Mouse (Mus musculus): ENCODE results near the gene Xylt1. TPM values are rescaled to one million over a fixed set of nuclear protein-coding genes. Genes with fewer than 3 reads are reported as not detected.

Gene Xylt1
- 10 to 100 TPM; 54.7 to 66.3 TPM for total RNA-seq (2021)
- long read RNA-seq, full-length matches to known transcripts: 3 of 9 reads
- long read RNA-seq, partial matches to known transcripts: 1 of 9 reads
- long read RNA-seq, other reads (novel, unspliced or antisense): 5 of 9 reads

DNA sequence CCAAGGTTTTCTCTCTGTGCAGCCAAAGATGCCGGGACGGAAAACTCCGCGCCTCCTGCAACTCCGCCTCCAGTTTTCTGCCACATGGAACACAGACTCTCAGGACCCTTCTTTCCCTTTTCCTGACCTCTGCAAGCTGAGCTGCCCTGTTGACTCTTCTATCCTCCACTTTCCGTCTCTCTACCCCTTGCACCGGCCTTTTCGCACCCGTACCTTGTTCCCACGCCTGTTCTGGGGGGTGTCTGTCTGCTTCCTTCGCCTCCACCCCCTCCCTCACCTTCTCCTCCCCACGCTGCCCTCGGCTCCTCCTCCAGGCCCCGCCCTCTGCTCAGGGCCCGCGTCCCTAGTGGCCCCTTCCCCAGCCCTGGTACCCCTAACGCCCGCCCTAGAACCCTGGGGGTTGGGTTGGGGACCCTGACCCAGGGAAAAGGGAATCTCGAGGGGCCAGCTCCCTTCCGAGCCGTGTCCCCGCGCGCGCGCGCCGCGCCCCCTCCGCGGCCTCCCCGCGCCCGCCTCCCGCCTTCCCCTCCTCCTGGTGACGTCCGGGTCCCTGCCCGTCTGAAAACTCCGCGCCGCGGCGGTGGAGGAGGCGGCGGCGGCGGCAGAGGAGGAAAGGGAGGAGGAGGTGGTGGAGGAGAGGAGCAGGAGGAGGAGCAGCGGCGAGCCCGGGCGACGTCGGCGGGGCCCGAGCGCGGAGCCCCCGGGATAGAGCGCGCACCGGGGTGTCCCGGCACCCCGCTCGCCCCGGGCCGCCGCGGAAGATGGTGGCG, at the start of gene Xylt1:
Gene Xylt1 (plus strand): TSS at position 562 of the 770 bp plus-strand sequence.
- DNase-seq (ENCODE audit: low spot score in 2 of 2): peak; percentile 75 to 84

DNA sequence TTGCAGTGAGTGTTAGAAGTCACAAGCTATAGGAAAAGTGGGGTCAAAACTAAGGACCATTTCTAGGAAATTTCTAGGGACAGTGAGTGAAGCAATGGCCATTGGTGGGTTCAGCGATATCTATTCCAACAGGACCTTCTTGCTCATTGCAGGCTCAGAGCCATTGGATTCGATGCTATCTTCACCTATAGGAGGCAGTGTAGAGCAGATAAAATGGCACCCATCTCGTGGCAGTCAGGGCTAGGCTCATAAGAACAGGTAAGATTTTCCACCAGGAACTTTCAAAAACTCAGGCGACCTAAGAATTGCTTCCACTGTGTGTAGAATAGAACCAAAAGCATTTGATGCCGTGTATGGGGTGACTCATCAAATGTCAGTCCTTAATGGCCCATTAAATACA, 46.8 kb upstream of the Xylt1 start:
- DNase-seq (ENCODE audit: low spot score in 2 of 2): no peak

DNA sequence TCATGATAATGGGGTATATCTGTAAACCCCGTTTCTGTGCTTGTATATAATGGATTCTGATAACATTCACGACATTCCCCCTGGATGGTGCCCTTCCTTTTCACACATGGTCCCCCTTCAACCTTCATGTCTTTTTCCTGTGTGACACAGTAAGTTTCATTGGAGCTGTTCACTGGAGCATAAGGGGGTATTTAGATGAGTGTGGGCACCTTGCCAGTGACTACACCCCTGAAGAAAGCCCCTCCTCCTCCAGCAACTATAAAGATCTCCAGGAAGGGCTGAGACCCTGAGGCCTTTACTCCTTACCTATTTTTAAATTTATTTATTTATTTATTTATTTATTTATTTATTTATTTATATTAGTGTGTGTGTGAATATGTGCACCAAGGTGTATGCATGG, 24.5 kb upstream of the Xylt1 start:
- DNase-seq (ENCODE audit: low spot score in 2 of 2): no peak

DNA sequence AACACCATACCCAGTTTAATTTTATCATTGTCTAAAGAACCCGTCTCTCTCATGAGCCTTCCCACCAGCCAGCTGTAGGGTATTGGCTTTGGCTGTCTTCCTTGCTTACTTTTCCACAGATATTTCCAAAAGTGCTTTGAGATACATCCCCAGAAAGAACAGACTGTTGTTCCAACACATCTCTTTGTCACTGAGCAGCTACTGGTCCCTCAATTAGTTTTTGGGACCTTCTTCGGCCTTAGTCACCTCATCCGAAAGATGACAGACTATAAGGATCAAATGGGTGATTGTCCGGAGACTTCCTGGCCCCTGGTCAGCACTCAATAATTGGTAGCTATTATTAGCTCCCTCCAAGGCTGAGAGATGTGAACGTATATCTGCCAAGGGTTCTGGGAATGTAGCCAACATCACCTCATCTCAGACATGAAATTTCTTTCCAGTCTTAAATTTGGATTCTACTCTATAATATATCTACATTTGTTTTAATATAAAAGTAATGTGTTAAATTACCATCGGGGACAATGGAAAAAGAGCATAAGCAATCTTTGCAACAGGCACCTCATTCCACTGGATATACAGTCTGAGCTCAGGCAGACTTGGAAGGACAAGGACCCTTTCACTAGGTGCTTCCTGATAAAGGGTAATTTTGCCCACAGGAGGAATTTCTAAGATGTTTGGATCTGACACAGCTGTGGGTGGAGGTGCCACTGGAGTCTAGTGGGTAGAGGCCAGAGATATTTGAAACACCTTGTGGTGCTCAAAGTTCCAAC, 23.2 kb upstream of the Xylt1 start:
- DNase-seq (ENCODE audit: low spot score in 2 of 2): no peak

DNA sequence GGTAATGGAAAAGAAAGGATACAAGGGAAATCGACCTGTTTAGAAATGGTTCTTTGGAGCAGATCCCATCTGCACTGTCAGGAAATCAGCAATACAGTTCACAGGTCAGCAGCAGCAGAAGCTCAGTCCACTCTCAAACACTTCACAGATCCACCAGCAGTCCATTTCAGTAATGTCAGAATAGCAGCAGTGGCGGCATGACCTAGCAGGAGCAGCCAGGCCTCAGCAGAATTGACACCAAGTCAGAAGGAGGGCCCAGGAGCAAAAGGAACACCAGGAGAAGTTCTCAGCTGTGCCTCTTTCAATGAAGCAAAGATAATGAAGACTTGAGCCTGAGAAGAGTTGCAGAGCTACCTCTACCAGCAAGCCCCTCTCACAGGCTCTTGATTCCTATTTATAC, 19.5 kb upstream of the Xylt1 start:
- no peak for DNase-seq (ENCODE audit: low spot score in 2 of 2)

DNA sequence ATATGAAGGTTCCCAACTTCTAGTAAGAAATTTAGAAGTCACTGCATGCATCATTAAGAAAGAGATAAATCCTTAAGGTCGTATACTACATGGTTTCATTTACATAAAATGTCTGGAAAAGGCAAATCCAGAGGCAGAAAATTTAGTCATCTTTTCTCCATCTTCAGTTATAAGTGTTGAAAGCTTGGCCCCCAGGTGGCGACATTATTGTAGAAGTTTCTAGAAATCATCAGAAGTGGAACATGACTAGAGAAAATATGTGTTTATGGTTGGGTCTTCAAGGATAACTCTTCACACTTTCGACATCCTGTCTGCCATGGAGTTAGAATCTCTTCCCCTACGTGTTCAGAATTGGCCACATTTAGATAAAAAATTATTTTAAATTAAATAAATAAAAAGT, 18.3 kb upstream of the Xylt1 start:
- no peak for DNase-seq (ENCODE audit: low spot score in 2 of 2)

DNA sequence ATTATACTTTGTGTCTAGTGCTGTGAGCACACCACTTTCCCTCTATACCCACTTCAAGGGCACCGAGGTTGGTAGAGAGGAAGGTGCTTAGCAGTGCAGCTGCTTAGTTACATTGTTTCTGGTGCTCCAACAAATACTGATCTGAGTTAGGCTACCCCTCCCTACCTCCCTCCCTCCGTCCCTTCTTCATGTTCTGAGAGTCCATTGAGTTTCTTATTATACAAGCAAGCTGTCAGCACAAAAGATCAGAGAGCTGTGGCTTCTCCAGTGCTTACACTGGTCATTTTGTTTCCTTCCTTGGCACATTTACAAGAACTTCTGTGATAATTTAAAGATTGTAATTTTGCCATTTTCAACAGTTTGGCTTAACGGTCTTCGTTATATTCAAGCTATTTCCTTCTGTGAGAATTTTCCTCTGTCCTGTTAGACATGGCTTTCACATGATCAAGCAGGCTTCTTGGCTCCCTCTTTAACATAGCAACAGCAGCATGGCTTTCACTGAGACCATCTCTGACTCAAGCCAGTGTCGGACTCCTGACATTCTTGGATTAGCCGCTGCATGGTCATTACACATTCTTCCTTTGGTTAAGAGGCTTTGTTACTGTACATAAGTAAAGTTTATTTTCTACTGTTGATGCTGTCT, 12.0 kb upstream of the Xylt1 start:
- DNase-seq (ENCODE audit: low spot score in 2 of 2): no peak

DNA sequence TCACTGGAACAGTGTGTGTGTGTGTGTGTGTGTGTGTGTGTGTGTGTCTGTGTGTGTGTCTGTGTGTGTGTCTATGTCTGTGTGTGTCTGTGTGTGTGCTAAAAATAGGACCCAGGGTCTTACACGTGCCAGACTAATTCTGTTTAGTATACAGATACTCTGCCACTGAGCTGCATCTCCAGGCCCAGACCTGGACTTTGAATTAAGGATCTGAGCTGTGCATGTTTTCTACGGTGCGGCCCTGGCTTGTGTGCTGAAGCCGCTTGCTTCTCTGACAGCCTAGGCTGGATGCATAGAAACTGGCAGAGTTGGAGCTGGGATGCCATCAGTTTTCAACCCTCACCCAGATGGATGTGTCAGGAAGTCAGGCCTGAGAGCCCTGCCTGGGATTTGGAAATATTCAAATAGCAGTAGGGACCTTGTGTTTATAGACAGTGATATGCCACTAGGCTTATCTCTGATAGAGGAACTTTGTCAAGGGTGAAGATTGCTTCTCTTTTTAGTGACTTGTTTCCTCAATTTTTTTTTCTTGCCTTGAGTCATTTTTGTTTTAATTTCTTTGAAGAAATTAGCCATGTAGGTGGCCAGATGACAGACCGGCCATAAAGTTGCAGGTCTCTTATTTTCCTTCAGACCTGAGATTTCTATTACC, 11.4 kb upstream of the Xylt1 start:
- DNase-seq (ENCODE audit: low spot score in 2 of 2): no peak

DNA sequence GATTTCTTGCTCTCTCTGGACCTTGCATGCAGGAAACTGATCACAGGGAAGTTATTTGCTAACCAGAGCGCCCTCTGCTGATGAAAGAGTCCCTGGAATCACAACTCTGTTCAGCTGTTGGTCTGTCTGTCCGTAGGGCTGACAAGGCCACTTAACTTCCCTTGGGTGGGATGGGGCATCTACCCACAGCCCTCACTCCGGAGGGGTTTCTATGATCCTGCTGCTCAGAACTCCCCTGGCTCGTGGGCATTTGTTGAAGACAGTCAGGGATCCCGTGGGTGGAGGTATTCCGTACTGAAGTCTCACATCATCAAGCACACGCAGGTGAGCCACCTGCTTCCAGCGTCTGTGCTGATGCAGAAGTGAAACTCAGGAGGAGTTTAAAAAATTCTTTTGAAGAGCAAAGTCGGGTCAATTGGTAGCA, 4.9 kb upstream of the Xylt1 start:
- DNase-seq (ENCODE audit: low spot score in 2 of 2): peak; percentile 74 to 78

DNA sequence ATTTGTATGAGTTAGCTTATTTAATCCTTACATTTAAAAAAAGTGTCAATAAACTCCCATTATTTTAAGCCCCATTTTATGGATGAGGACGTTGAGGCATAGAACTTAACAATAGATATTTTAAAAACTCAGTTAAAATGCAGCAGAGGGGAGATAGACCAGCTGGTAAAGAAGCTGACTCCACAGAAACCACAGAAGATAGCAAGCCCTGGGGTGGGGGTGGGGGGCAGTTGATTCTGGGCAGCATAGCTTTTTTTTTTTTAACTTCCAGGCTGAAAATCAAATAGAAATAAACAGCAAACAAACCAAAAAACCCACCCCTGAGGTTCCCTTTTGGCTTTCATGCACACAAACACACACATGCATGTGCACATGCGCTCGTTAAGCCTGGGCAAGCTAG, 3.6 kb upstream of the Xylt1 start:
- DNase-seq (ENCODE audit: low spot score in 2 of 2): no peak

DNA sequence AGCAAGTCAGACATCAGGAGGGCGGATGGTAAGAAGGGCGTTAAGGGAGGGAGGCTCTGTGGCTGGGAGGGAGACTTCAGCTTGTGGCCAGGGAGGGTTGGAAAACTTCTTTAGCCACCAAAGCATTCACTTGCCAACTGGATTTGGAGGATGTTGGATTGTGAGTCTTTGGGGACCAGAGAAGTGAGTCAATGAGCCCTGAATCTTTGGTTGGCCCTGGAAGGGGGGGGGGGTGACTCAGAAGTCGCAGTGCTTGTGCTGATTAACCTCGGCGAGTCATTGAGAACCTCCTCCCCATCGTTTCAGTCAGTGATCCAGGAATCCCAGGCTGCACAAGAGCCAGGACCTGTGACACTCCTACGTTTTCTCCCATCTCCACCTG, 752 bp upstream of the Xylt1 start:
- DNase-seq (ENCODE audit: low spot score in 2 of 2): no peak

DNA sequence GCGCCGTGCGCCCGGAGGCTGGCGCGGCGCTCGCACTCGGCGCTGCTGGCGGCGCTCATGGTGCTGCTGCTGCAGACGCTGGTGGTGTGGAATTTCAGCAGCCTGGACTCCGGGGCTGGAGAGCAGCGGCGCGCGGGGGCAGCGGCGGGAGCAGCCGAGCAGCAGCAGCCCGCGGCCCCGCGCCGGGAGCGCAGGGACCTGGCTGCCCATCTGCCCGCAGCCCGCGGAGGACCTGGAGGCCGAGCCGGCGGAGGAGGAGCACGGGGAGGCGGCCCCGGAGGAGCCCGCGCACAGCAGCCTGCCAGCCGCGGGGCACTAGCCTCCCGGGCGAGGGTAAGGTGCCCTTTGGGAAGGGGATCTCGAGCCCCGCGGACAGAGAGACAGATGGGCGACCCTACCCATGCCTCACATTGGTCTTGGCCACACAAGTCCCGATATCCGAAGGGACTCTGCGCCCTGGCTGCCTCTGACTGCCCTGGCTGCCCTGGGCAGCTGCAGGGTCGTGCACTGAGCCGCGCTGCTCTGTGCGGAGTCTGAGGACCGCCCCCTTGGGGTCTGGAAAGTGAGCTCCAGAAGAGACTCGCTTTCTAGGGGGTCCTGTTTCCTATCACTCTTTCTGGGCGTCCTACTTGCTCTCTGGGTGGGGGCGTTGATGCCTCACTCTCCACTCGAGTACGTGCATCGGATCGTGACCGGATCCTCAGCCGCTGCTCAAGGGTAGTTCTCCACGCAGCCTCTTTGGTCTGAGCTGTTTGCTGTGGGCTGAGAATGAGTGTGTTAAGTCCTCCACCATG, 606 bp downstream of the Xylt1 start:
- DNase-seq (ENCODE audit: low spot score in 2 of 2): no peak

DNA sequence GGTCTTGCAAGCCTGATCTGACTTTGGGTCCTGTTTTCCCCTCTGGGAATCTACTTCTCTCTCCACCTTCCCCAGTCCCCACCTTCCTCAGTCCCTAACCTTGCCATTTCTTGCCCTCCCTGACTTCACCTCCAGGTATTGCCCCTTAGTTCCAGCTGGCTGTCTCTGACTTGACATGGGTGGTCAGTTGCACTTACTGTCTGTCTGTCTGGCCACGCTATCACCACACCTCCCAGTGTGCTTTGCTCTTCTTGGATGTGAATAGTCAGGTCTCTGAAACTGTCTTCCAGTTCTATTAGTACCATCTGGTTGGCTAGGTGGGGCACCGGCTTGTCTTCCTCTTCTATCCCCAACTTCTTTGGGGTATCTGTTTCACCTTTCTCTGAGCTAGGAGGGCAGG, 1.2 kb downstream of the Xylt1 start:
- DNase-seq (ENCODE audit: low spot score in 2 of 2): no peak

DNA sequence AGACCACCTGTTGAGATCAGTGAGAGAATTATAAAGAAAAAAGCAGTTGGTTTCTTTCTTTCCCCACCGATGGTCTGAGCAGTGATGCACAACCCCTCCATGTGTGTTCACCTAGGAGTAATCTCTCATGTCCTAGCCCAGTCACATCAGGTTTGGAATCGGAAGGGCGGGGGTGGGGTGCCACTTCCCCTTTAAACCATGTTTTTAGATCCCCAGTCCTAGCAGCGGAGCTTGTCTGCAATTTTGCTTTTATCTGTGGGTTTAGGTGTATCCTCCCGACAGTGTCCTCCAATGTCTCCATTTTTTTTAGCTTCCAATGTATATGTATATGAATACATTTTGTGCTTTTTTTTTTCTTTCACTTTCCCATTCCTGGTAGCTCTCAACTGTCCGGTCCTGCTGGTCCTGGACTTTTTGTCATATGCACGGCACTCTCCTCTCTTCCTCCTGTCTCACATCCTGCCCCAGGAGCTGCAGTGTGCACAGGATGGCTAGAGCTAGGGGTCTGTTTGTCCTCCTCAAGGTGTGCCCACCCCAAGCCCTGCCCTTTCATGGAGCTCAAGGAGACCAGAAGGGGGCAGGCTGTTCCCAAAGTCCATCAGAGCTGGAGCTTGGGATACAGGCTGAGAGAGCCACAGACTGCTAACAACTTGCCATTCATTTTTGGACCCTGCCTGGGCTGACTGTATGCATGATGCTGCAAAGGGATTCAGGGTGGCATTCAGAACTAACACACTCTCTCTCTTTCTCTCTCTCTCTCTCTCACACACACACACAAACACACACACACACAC, 2.6 kb downstream of the Xylt1 start:
- DNase-seq (ENCODE audit: low spot score in 2 of 2): peak; percentile 62 to 76

DNA sequence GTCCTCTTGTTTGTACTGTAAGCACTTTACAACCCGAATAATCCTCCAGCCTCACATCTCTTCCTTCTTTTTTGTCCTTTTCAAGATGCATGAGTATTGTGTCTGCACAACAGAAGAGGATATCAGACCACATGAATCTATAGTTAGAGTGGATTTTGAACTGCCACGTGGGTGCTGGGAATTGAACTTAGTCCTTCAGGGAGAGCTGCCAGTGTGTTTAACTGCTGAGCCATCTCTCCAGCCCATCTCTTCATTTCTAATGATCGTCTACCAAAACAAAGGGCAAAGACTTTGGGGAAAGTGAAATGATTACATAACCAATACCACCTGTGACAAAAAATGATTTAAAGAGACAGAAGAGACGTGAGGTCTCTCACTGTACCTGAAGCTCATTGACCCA, 5.6 kb downstream of the Xylt1 start:
- no peak for DNase-seq (ENCODE audit: low spot score in 2 of 2)

DNA sequence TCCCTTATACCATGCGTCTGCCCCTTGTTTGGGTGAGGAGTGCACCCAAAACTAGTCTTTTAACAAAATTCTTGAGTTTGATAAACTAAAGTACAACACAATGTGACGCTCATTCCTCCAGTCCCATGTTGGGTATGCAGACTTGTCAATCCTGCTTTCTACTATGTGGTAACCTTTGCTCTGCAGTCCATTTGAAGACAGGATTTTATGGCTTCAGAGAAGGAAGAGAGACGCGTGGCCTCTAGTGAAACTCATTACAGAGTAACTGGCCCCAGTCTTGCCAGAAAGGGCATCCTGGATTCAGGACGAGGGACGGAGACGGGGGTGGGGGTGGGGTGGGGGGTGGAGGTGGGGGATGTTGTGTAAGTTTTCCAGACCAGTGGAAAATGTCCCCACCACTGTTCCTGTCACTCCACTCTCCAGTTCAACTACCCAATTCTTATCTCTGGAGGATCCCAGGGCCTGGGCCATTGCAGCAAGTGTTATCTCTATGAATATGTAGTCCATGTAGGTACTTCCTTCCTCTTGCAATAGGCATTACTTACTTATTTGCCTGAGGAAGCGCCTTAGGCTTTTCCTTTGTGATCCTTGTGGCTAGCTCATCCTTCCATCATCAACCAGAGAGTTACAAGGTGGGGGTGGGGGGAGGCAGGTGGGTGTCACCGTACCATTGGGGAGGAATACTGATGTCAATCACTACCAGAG, 7.7 kb downstream of the Xylt1 start:
- no peak for DNase-seq (ENCODE audit: low spot score in 2 of 2)

DNA sequence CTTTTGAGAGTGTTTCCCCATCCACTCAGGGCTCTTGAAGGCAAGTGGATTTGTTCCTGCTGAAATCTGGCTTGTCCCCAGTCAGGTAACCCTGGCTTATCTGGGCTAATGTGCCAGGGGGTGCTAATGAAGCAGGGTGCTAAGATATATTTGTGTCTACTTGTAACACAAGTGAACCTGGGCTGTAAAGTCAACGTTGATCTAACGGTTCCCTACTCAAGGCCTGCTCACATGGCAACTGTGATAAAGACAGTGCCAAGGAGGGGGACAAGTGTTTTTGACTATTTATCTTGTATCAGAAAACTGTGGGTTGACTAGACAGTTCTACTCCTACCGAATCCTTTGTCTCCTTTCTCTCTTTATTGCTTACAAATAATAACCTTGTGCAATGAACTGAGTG, 8.3 kb downstream of the Xylt1 start:
- no peak for DNase-seq (ENCODE audit: low spot score in 2 of 2)

DNA sequence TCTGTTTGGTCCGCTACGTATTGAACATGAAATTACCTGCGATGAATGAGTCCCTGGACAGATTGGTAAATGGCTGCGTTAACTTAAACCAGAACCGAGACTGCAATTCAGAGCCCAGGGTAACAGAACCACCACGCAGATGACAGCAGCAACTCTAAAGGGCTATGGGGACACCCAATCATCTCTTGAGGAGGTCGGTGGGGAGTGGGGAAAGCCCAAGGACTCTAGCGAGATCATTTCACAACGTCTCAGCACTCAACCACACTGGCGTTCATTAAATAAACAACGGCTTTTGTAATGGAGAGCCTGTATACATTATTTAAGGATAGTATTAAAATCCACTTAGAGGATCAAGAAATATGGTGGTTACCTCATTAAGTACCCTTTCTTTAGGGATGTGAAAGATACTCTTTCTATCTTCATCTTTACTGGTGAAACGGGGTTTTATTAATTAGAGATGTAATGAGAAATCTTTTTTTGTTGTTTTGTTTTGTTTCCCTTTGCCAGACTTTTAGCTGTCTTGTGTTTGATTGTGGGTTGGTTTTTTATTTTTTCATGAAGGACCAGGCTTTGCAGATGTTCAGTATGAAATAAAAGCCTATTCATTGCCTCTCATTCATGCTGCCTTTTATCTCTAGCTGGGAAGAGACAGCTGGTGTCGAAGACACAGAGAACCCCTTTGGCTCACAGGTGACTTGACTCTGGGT, 12.2 kb downstream of the Xylt1 start:
- no peak for DNase-seq (ENCODE audit: low spot score in 2 of 2)

DNA sequence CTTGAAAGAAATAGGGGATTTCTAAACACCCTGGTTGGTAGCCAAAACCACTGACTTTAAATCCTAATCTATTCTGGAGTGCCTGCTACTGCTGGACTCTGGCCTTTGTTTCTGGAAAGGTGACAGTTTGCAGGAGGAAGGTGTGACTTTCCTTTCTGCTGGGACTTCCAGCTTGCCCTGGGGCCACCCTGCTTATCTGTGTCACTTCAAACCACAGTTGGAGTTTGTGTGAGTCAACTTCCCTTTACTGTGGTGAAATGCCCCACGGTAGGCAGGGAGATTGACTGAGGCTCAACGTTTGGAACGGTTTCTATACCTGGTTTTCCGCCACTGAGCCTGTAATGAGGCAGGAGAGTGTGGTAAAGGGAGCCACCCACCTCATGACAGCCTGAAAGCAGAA, 13.2 kb downstream of the Xylt1 start:
- no peak for DNase-seq (ENCODE audit: low spot score in 2 of 2)
